Mouse (Mus musculus) heart, adult 2 months (tissue): Measurements from ENCODE around the gene Bmper. TPM values are rescaled to one million over a fixed set of nuclear protein-coding genes. Genes with fewer than 3 reads are reported as not detected.

Experiments
- DNase-seq, 2 experiments: peaks; one replicate each; pipeline ENCODE4 v3.0.0; 2021
- H3K27ac ChIP-seq: fragments of 200-600 bp; 2 replicates; pipeline ENCODE4 v1.8.1; 2022
- H3K27me3 ChIP-seq: fragments of 200-500 bp; 2 replicates; pipeline ENCODE4 v1.6.1; 2012; ENCODE audit warnings: mild to moderate bottlenecking, low read length, inconsistent platforms, mixed read lengths; ENCODE audit not compliant: control insufficient read depth, insufficient read depth
- H3K36me3 ChIP-seq: fragments of 200-500 bp; 2 replicates; pipeline ENCODE4 v1.6.1; 2012; ENCODE audit warnings: low read length, inconsistent platforms; ENCODE audit not compliant: control insufficient read depth, insufficient read depth
- H3K4me1 ChIP-seq: fragments of 200-500 bp; 2 replicates; pipeline ENCODE4 v1.6.1; 2011; ENCODE audit warnings: low read length; ENCODE audit not compliant: control insufficient read depth, insufficient read depth
- H3K4me3 ChIP-seq: fragments of 200-600 bp; 2 replicates; pipeline ENCODE4 v1.8.1; 2022
- H3K79me2 ChIP-seq: fragments of 200-500 bp; replicated peaks from 2 replicates; pipeline ENCODE4 v1.6.1; 2012; ENCODE audit warnings: mild to moderate bottlenecking, inconsistent platforms, low read length, moderate library complexity, mixed read lengths; ENCODE audit not compliant: control insufficient read depth, insufficient read depth
- H3K9ac ChIP-seq: fragments of 200-500 bp; 2 replicates; pipeline ENCODE4 v1.6.1; 2012; ENCODE audit warnings: low read depth, mild to moderate bottlenecking, control low read depth, inconsistent platforms, low read length, mixed read lengths
- CTCF ChIP-seq: fragments of 200-600 bp; IDR thresholded peaks from 2 replicates; pipeline ENCODE4 v1.8.1; 2022; ENCODE audit warnings: antibody characterized with exemption, mild to moderate bottlenecking, moderate library complexity
- EP300 ChIP-seq: fragments of 200-500 bp; IDR thresholded peaks from 2 replicates; pipeline ENCODE4 v1.6.1; 2011; ENCODE audit warnings: low read depth, low read length, control low read depth; ENCODE audit not compliant: insufficient read depth
- POLR2A ChIP-seq: fragments of 200-500 bp; IDR thresholded peaks from 2 replicates; pipeline ENCODE4 v1.6.1; 2011; ENCODE audit warnings: mild to moderate bottlenecking, low read depth, low read length, control low read depth; ENCODE audit not compliant: insufficient read depth
- WGBS: fragments of 180-500 bp; shearing (Covaris S2); methylation state at CpG from one replicate; pipeline ENCODE4 v1.1.7; 2018; 5-methylcytosine and 5-hydroxymethylcytosine counted together
- intact Hi-C: fragments of 180-260 bp; cut with DNase I; formaldehyde crosslinking; loops from one replicate; pipeline ENCODE4 v1.15.1; 2025
- long read RNA-seq: library from polyadenylated mRNA; stranded (forward); transcript quantifications from one replicate; pipeline ENCODE4 v2.0.0, GENCODE M21; 2021
- polyA plus RNA-seq: library from polyadenylated mRNA; depleted of rRNA; stranded (reverse); fragments of >200 nt; gene quantifications from 2 replicates; pipeline ENCODE4 v1.2.3, GENCODE M21; 2012; rRNA removed
- total RNA-seq, 2 experiments: library from RNA; stranded (reverse); gene quantifications; 2 replicates each; pipeline ENCODE4 v1.2.3; 2021

The Bmper gene
- 1 to 10 TPM; 2.6 to 4.3 TPM for total RNA-seq
- polyA plus RNA-seq: 1.9 and 2.6 TPM in 2 replicates
- long read RNA-seq, partial matches to known transcripts: 3 of 6 reads
- long read RNA-seq, other reads (novel, unspliced or antisense): 2 of 6 reads

DNA sequence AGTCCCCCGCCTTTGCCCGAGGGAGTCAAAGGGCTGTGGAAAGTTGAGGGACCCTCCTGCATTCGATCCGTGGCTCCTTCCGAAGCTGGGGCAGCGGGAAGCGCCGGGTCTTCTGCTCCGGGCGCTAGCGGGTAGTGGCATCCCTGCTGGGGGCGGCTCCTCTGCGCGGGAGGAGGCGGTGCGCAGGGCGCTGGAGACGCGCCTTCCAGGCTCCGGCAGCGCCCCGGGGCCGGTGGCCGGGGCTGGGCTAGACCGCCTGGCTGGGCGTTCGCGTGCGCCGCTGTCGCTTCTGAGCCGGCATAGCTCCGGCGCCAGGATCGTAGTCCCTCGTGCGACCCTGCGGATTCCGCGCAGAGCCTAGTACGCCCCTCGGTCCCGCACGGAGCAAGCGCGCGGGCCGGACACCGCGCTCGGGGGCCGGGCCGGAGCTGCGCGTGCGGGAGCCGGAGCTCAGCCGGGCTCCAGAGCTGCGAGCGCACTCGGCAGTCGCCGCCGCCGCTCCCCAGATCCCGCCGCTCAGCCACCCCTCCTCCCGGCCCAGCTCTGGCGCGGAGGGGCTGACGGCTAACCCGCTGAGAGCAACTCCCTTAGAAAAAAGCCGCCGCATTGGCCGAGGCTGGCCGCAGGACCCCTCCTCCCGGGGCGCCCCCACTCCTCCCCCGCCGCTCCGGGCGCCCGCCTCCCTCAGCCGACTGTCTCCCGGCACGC lies at the start of gene Bmper:
Bmper (plus strand) TSS at position 236 of the 708 bp plus-strand sequence.
- no peak for TF ChIP-seq EP300
- no peak for TF ChIP-seq POLR2A
- no peak for TF ChIP-seq CTCF

DNA sequence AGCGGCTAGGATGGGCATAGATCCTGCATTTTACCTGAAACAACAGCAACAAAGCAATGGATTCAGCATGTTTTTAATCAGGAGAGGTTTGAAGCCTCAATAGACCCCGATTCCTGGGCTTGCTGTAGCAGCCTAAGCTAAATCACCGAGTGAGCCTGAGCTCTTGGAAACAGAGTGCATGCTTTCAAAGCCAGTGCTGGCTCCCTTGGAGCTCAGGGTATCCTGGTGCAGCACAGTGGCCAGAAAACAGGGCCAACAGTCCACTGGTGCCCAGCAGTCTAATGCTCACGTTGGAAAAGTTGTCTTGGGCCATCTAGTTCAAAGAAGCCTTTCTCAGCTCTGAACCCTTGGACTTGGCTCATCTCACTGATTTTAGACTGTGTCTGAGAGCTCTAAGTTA lies 45.4 kb upstream of the Bmper start:
- H3K4me3 ChIP-seq: no peak overlapping the region
- H3K79me2 ChIP-seq: no peaks in the 10 kb centered on the region
- H3K4me1 ChIP-seq: no peaks in the 10 kb centered on the region
- TF ChIP-seq EP300 (no peak), CTCF (no peak), POLR2A (no peak)
- H3K27ac ChIP-seq: no peak overlapping the region
- intact Hi-C loops: no loop called here
- DNase-seq: no peak
- H3K9ac ChIP-seq: no peak overlapping the region
- H3K36me3 ChIP-seq: no peaks in the 10 kb centered on the region
- H3K27me3 ChIP-seq: no peaks in the 10 kb centered on the region
- WGBS: 81% methylated on average over 4 of the region's 4 CpGs

More for the DNA sequence above, at the start of gene Bmper:
- Histone ChIP-seq H3K79me2 (no peaks in the 10 kb centered on the region), H3K4me3 (peak within 1 kb of the TSS; percentile 72), H3K36me3 (no peaks in the 10 kb centered on the region), H3K4me1 (no peaks in the 10 kb centered on the region; the same call in 1 of the 2 replicates), H3K27me3 (peaks cover 2% of the 10 kb centered on the region), H3K27ac (peak within 1 kb of the TSS; percentile 50), H3K9ac (peak within 1 kb of the TSS; percentile 75)
- peak; percentile 71 for DNase-seq
- WGBS: under 1% methylated on average over 84 of the region's 86 CpGs
- intact Hi-C loops: no loop called here

DNA sequence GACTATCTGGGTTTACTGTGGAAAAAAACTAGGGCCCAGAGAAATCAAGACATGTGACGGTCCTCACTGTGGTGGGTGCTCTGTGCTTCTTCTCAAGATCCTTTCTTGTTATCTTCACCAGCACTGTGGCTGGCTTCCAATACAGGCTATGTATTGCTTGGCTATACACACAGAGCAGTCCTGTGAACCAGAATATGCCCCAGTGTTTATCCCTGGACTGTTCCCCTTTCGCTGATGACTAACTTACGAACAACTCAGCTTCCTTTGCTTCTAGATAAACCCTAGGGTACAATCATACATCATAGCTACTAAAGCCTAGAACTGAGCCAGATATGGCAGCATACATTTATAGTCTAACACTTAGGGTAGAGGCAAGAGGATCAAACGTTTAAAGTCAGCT lies 35.7 kb upstream of the Bmper start:
- H3K4me3 ChIP-seq: no peak overlapping the region
- intact Hi-C loops: no loop called here

DNA sequence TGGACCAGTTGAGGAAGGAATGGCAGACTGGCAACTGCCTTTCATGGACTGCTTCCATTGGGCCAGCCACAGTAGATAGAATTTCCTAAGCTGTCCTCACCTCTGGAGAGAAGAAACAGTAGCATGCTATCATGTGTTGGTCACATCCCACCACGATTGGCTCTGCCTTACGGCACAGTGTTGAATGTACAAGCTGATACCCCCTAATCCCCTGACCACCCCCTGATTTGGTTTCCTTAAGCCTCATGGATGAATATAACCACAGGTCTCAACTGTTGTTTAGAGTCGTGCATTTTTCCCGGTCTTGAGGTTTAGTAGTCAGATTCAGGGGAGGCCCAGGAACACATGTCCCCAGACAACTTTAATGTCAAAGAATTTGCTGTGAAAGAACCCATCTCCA lies 34.7 kb upstream of the Bmper start:
- no peak overlapping the region for H3K9ac ChIP-seq
- intact Hi-C loops: no loop called here
- H3K27ac ChIP-seq: no peak overlapping the region
- no peaks in the 10 kb centered on the region for H3K27me3 ChIP-seq
- no peak for TF ChIP-seq EP300
- no peak for TF ChIP-seq POLR2A
- no peak for TF ChIP-seq CTCF
- H3K36me3 ChIP-seq: no peaks in the 10 kb centered on the region
- no peaks in the 10 kb centered on the region for H3K4me1 ChIP-seq
- DNase-seq: no peak
- WGBS: 58% methylated on average over 4 of the region's 4 CpGs
- no peak overlapping the region for H3K4me3 ChIP-seq
- no peaks in the 10 kb centered on the region for H3K79me2 ChIP-seq

More for the DNA sequence above, 35.7 kb upstream of the Bmper start:
- Histone ChIP-seq H3K27ac (no peak overlapping the region), H3K4me1 (no peaks in the 10 kb centered on the region), H3K36me3 (no peaks in the 10 kb centered on the region), H3K79me2 (no peaks in the 10 kb centered on the region), H3K9ac (no peak overlapping the region), H3K27me3 (no peaks in the 10 kb centered on the region)
- 46% methylated on average over 4 of the region's 4 CpGs for WGBS
- TF ChIP-seq POLR2A (no peak), EP300 (no peak), CTCF (no peak)
- no peak for DNase-seq

DNA sequence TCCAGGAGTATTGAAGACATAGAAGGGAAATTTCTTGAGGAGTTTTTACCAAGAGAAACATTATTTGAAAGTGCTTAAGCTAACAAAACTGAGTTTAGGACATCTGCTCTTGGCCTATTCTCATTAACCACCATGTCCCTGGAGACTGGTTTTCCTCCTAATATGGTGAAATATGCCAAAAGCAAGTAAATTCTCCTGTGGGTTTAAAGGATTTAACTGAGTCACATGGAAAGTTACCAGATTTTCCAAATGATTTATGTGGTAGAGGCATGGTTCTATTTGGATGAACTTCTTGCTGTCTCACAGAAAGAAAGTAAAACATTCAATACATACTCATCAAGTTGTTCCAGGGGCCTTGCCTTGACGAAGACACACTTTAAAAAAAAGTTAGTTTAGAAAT lies 31.9 kb upstream of the Bmper start:
- Histone ChIP-seq H3K4me3 (no peak overlapping the region), H3K4me1 (no peaks in the 10 kb centered on the region), H3K79me2 (no peaks in the 10 kb centered on the region), H3K9ac (no peak overlapping the region), H3K36me3 (no peaks in the 10 kb centered on the region), H3K27ac (no peak overlapping the region), H3K27me3 (no peaks in the 10 kb centered on the region)
- intact Hi-C loops: no loop called here
- no peak for DNase-seq
- 49% methylated on average over 1 of the region's 1 CpGs for WGBS
- TF ChIP-seq POLR2A (no peak), CTCF (no peak), EP300 (no peak)

DNA sequence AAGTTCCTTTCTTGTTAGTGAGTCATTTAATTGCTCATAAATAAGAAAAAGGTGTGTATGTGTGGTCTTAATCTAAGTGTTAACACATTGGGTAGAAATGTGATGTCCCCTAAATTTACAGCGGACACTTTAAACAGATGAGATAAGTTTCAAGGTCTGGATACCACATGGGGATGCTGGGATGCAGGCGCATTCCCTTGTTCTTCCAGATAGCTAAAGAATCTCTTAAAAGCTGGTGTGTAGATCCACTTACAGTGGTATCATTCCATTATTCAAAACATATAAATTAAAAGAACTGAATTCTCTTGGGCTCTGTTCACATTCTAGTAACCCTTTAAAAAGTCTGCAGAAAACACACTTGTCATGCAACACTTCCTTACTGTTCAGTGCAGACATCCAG lies 31.4 kb upstream of the Bmper start:
- no peak for TF ChIP-seq CTCF
- no peak for DNase-seq
- no peak overlapping the region for H3K27ac ChIP-seq
- H3K4me3 ChIP-seq: no peak overlapping the region
- no peaks in the 10 kb centered on the region for H3K79me2 ChIP-seq
- H3K9ac ChIP-seq: no peak overlapping the region
- H3K4me1 ChIP-seq: no peaks in the 10 kb centered on the region
- WGBS: 76% methylated on average over 2 of the region's 2 CpGs
- intact Hi-C loops: no loop called here
- H3K27me3 ChIP-seq: no peaks in the 10 kb centered on the region
- H3K36me3 ChIP-seq: no peaks in the 10 kb centered on the region
